Mouse (Mus musculus) gastrocnemius, postnatal 14 days (tissue): ENCODE measurements around the gene Glis1. TPM values are rescaled to one million over a fixed set of nuclear protein-coding genes. Genes with fewer than 3 reads are reported as not detected.
A peak's percentile ranks its signal among the peaks of the same experiment; 100 is the strongest.

ENCODE experiments used
- DNase-seq: peaks from one replicate; pipeline ENCODE4 v3.0.0; 2021; ENCODE audit warnings: mixed read lengths
- intact Hi-C: fragments of 180-260 bp; cut with DNase I; formaldehyde crosslinking; loops from one replicate; pipeline ENCODE4 v1.15.1; 2025; ENCODE audit warnings: low total_unique reads
- total RNA-seq, 2 experiments: library from RNA; stranded (reverse); gene quantifications; 2 replicates each; pipeline ENCODE4 v1.2.3; 2021

The Glis1 gene
- total RNA-seq, 2 experiments from 2014 or later: 0.27 to 0.80 TPM

DNA sequence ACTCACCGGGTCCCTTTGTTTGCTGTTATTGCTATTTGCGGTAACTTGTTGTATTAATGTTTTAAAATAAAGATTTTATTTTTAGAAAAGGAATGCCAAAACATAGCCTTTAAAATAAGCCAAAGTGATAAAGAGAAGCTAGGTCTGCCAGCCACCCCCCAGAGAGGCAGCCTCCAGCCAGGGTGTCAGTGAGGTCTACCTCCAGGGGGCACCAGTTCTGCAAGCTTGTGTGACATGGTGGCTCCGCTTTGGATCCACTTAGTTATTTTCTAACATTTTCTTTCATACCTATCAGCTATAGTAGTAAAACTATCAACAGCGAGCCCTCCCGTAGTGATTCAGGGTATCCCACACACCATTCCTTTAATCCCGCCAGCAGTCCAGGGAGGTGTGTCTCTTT is 14.1 kb downstream of the Glis1 start:
- no peak for DNase-seq

DNA sequence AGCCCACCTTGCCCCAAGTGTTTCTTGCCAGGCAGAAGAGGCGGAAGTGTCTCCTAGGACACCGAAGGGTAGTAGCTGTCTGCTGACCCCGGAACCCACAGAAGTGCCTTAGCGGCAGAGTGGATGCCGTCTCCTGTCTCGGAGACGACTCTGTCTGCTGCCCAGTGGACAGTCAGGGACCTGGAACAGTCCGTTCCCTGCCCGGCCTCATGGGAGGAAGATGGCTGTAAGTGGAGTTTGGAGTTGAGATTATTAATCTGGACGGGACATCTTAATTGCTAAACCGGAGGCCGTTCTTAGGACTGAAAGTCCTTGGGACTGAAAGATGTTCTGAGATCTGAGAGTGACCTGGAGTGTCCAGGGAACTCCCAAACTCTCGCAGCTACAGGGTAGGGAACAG is 15.1 kb downstream of the Glis1 start:
- intact Hi-C loops: no loop called here
- no peak for DNase-seq

More for the DNA sequence above, 14.1 kb downstream of the Glis1 start:
- intact Hi-C loops: no loop called here

DNA sequence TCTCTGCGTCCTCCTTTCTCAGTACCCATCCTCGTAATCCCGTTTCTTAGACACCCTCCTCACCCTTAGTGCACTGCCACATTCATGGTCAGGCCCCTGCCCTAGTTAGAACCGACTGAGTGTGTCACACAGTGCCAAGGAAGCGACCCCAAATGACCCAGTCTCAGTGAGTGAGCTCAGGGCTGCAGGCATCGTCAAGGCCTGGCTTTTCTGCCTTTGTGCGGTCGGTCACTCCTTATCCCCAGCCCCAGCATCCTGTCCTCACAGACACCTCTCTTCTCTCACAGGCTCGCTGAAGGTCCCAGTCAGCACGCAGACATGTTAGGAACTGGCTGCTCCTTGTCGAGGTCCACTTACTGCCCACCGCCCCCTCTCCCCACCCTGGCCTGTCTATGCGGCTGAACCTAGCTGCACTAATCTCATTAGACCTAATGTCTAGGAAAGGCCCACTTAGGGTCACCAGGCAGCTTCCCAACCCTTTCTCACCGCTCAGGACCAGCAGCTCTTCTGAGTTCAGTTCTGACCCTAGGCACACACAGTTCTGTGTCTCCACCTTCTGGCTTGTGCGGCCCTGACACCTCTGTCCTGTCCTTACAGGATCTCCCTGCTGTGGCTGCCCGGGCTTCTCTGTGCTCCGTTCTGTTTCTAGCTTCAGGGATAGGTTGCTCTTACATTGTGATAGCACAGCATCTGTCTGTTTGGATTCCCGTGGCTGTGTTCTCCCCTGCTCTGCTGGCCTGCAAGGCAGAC is 18.1 kb downstream of the Glis1 start:
- no peak for DNase-seq
- intact Hi-C loops: no loop called here

DNA sequence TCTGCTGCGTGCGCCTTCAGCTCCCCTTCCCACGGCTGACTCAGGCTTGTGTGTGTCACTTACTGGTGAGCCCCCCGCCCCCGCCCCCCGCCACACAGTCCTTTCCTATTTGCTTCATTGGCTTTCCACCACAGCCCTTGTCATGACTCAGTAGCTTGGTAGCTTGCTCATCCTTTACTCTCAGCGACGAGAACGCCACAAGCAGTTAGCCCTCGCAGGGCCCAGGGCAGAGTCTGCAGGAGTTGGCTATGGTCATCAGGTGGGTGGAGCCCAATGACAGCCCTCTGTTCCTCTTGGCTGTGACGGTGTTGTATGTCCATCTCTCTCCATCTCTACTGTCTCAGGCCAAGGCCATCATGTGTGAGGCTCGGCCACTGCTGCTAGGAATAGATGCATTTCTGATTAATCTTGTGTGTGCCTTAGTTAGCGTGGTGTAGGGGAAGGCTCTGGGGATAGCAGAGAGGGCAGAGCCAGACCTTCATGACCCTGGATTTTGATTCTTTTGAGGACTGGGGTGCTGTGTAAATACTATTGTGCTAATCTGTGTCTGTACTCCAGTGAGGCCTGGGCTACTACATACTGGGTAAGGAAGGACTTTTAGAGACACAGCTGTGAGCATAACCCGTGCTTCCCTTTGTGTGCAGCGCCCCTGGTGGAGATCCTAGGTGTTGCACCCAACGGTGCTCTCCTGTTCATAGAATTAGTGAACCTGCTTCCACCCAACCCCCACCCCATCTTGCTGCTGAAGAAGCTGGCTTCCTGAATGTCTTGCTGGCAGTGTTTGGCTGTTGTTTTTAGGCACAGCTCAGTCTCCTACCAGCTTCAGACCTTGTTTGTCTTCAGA is 19.0 kb downstream of the Glis1 start:
- DNase-seq: peak; percentile 84
- intact Hi-C loops: no loop called here

DNA sequence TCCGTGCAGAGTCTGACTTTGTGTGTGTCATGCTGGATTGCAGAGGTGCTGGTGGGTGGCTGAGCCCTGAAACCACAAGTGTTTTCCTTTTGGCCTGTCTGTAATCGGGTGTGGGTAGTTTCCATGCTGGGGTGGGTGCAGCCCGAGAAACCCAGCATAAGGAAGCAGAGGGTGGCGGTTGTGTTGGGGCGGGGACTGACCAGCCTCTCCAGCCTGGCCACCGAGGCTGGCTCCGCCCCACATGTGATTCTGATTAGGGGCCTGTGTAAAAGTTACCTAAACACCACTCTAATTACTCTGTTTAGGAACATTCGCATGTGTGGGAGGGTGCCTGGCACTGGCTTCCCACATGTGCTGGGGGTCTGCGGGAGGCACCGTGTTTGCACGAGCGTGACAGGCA is 23.2 kb downstream of the Glis1 start:
- DNase-seq: no peak

DNA sequence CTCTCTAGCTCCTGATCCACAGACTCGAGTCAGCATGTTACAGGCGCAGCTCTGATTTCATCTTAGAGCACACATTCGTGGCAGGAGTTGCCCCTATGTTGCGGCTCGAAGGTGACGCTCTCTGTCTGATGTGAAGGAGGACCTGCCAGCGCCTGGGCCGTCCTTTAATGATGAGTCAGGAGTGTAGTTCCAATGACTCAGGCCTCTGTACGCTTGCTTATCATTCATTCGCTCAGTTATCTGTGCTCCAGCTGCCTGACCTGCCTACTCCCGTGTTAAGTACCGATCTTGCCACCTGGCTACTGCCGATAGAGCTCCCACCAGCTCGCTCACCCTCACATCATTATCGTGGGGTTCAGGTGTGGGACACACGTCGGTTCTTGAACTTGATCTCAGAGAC is 24.5 kb downstream of the Glis1 start:
- no peak for DNase-seq
- intact Hi-C loops: no loop called here

More for the DNA sequence above, 23.2 kb downstream of the Glis1 start:
- intact Hi-C loops: no loop called here

DNA sequence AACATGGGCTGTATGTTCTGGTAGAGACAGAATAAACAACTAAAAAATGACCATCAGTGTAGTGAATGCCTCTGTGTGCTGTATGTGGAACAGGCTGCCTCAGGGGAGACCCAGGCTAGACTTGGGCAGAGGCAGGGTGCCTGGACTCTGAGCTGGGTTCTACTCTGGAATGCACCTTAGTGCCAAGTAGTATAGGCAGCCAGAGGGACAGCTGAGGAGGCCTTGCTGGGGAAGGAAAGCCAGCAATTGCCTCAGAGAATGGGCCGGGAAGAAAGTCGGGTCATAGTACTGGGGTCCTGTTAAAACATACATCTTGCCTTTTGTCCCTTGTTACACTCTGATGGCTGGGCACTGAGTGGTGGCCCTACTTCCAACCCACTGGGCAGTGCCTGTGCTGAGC is 25.1 kb downstream of the Glis1 start:
- no peak for DNase-seq
- intact Hi-C loops: no loop called here

DNA sequence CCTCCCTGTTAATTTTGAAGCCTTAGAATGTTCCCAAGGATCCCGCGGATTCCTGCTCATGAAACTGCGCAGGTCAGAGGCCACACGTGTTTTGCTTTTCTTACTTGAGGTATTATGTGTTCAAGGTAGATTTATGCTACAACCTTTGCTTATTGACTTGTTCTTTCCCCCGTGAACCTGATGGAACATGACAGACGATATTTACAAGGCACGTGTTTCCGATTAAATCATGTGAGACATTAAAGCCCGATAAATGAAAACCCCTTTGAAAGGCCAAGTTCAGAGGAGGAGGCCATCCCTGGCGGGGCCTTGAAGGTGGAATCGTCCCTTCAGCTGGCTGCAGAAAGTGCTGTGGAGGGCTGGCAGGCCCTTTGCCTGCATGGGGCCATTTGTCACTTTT is 26.1 kb downstream of the Glis1 start:
- intact Hi-C loops: no loop called here
- no peak for DNase-seq

DNA sequence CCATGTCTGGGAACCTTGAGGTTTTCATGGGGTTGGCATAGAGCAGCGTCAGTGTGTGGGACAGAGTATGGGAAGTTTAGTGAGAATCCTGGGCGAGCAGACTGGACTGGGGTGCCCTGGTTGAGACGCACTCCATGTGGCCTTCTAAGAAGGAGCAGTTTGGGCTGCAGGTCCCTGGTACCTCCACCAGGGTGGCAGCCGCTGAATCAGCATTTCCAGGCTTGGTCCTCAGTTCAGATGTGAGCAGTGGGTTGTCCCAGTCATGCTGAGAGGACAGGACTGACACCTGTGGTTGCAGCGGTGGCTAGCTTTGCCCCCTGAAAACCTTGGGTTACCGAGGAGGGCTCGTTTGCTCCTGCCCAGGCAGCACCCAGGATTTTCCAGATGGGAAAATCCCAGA is 33.4 kb downstream of the Glis1 start:
- intact Hi-C loops: no loop called here
- DNase-seq: no peak

DNA sequence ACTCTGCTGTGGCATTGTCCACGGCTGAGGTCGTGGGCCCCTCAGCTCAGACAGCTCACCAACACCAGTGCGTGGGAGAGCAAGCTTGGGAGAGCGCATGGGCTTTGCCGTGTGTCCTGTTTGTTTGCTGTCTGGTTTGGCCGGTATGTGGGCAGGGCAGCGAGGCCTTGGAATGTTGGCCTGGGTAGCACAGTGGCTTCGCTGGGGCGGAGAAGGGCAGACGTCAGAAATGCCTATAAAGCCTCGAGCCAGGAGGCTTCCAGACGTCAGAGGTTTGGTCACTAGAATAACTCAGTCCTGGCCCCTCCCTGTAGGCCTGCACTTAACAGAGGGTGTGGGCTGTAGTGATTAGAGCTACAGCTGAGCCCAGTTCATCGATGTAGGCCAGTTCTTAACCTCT is 33.9 kb downstream of the Glis1 start:
- DNase-seq: no peak
- intact Hi-C loops: no loop called here

DNA sequence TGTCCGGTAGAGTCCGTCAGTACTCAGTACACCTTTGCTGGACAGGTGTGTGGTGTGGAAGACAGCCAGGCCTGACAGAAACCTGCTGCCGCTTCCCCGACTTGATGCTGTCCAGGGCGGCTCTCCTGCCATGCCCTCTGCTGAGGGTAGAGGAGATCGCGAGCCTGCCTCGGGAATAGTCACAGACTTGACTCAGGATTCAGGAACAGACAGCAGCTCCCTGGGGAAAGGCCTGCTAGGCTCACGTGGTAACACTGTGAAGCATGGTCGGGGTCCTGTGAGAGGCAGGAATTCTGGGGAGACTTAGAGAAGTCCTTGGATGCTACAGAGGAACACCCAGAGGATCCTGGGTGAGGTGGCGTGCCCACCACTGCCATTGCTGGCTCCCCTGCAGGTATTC is 34.4 kb downstream of the Glis1 start:
- no peak for DNase-seq
- intact Hi-C loops: no loop called here

DNA sequence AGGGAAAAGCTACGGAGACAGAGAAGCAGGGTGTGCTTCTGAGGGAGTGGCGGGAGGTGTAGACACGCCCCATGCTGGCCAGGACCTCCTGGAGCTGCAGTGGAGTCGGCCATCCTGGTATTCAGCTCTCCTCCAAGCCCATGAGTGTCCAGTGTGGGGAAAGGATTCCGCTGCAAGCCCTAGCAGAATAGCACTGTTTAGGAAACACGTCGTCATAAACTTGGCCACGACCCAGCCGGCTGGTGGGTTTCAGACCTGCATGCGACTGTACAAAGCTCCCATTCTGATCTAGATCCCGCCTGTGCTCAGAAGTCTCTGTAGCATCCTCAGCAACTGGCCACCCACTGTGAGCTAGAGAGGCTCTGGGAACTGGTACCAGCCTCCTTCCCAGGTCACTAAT is 41.9 kb downstream of the Glis1 start:
- intact Hi-C loops: no loop called here

DNA sequence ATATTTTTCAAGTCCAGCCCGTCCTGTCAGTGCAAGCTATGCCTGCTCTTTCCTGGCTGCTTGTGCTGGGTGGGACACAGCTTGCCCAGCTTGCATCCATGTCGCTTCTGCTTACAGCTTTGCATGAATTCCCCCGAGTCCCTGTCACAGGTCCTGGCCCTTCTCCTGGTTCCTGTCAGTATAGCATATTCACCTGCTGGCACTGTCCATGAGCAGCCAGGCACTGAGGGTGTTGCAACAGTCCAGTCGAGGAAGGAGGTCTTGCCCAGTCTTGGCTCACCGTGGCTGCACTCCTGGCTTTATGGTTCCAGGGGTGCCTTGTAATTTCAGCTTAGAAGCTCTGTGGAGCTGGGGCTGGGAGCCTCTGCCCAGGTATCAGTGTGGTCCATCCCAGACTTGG is 44.6 kb downstream of the Glis1 start:
- intact Hi-C loops: no loop called here
- DNase-seq: no peak

More for the DNA sequence above, 41.9 kb downstream of the Glis1 start:
- DNase-seq: no peak

DNA sequence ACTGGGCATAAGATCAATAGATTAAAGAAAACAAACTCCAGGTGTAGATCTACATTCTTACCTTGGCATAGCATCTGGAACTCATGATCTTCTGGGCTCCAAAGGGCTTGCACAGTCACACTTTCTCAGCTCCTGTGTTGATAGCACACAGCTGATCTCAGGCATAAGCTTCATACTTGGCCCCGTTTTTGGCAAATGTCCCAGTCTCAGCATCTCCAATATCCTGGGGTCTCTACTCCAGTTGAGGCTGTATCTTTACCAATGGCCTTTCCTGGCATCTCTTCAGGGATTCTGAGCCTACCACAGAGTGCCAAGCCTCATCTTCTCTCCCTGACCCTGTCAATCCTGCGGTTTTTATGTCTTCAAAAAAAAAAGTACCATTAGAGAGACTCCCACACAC is 48.1 kb downstream of the Glis1 start:
- intact Hi-C loops: loop anchor here (5.0 to 10.0 kb wide), 2 partner anchors 122 to 155 kb away; no protein-coding TSS in a partner anchor
- no peak for DNase-seq

DNA sequence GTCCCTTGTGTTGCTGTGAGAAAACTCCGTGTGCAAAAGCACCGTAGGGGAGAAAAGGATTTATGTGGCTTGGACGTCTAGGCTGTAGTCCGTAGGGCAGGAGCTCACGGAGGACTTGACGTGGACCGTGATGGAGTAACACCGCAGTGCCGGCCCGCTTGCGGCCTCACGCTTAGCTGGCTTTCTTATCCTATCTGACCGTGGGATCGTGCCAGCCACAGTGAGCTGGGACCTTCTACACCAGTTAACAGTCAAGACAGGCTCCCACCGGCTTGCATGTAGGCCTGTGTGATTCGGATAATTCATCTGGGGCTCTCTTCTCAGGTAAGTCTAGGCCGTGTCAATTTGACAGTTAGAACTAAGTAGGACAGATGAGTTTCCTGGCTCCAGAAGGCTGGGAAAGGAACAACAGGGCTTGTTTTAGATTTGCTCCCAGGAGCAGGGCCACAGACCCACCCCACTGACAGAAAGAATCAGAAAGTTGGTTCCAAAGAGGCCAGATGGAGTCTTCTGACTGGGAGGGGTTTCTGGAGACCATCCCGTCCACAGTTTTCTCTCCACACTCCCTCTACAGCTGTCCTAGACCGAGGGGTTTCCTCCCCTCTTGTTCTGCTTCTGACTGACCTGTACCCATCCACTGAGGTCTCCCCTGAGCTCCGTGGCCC is 49.3 kb downstream of the Glis1 start:
- no peak for DNase-seq
- intact Hi-C loops: loop anchor here (5.0 to 10.0 kb wide), 2 partner anchors 121 to 154 kb away; no protein-coding TSS in a partner anchor

DNA sequence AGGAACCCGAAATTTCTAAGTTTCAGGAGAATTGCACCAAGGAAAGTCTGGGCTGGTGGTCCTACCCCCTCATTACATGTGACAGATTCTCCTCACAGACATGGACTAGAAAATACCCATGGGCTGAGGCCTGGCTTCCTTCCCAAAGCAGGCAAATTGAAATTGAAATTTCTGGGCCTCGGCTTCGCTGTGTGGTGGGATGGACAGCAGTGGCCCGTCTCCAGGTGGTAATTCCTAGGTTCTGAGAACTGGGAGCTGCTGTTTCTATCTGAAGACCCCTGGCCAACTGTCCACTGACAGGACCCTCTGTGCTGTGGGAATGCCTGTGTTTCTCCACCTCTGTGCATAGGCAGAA is 49.8 kb downstream of the Glis1 start:
- intact Hi-C loops: loop anchor here (5.0 to 10.0 kb wide), 2 partner anchors 121 to 153 kb away; no protein-coding TSS in a partner anchor
- DNase-seq: no peak

DNA sequence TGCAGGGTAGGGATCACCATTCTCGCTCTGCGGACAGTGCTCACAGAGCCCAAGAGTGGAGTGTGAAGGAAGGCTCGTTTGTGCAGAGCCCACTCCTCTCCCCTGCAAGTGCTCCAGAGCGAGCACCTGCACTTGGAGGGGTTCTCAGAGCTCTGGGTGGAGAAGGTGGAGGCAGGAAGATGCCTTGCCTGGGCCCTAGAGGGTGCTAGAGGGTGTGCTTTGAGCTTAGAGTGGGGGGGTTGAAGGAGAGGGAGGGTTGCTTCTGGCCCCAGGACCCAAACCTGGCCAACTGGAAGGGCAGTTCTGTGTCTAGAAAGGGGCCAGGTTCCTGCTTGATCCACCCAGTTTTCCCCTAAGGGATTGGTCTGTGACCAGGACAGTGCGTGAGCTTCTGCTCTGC is 51.5 kb downstream of the Glis1 start:
- intact Hi-C loops: loop anchor here (5.0 to 10.0 kb wide), 2 partner anchors 119 to 166 kb away; no protein-coding TSS in a partner anchor
- no peak for DNase-seq

DNA sequence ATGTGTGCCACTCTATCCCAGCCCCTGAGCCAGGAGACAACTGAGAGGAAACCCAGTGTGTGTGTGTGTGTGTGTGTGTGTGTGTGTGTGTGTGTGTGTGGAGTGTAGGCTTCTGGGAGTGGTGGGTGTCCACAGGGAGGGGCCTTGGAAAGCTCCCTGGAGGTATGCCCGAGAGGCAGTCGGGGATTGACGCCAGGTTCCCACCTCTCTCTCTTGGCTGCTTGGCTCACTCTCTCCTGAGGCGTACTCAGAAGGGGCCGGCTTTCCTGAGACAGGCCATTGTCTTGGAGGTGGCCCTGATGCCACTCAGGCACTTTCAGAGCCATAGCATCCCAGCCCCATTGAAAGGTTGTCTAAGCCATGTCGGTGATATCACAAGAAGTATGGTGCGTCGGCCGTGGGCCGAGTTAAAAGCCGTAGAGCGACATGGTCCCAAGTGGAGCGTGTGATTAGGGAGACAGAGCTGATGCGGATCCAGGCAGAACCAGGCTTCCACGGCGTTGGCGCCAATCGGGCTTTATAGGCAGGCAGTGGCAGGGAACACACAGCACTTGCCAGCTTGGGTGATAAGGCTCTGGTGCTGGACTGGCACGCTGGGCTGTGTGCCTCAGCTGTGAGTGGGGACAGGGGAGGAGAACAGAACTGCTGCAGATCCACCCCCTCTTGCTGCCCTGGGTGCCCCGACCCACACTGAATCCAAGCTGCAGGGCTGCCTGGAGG is 54.9 kb downstream of the Glis1 start:
- intact Hi-C loops: loop anchor here (5.0 to 10.0 kb wide), 2 partner anchors 116 to 163 kb away; no protein-coding TSS in a partner anchor

DNA sequence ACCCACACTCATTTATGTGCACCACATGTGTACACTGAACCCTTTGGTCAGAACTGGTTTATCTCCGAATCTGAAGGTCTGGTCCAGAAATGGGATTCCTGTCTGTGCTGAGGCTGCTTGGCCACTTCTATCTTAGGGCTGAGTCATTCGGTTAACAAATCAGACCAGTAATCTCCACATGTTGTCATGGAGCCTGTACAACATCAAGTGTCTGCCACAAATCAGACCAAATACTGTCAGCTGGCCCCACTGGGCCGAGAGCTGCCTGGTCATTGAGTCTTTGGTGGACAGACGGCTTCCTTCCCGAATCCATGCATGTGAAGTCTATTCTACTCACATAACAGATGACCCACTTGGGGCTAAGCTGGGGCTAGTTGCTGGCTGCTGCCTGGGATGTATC is 58.6 kb downstream of the Glis1 start:
- DNase-seq: no peak
- intact Hi-C loops: no loop called here

More for the DNA sequence above, 54.9 kb downstream of the Glis1 start:
- DNase-seq: no peak
